Mouse (Mus musculus): Measurements from ENCODE around the gene Slc37a3.

- TF ChIP-seq CTCF (IDR thresholded peaks at IDR 0.05; ENCODE audit: control insufficient read depth, insufficient read depth, low read length): no peak
- TF ChIP-seq POLR2A (IDR thresholded peaks at IDR 0.05; ENCODE audit: borderline replicate concordance, control insufficient read depth, low read depth, low read length): peak; percentile 95; the same call in 1 of the 2 replicates
These were observed 42.6 kb upstream of the Slc37a3 start, which contains the start of gene Mkrn1 for GRCm38 (mm10) chr6:39419851-39420721.
